Mouse (Mus musculus) midbrain, embryonic 13.5 days (tissue): ENCODE data around the gene Dop1b. TPM values are rescaled to one million over a fixed set of nuclear protein-coding genes. Genes with fewer than 3 reads are reported as not detected.
"Not testable (repeated sequence)": the region's sequence is repeated elsewhere in the genome, so short reads cannot be mapped to it uniquely, and the experiment has no call there.

ENCODE experiments used
- ATAC-seq: fragments of 200-750 bp; cut with Nextera tagmentation; 2 replicates; pipeline ENCODE4 v1.8.0; 2017; ENCODE audit warnings: mild to moderate bottlenecking, moderate TSS enrichment, moderate library complexity
- H3K27ac ChIP-seq: fragments of 300-500 bp; sonication (generic); 2 replicates; pipeline ENCODE4 v1.5.1; 2015; ENCODE audit warnings: inconsistent platforms, mild to moderate bottlenecking, moderate library complexity
- H3K27me3 ChIP-seq: fragments of 300-500 bp; sonication (generic); 2 replicates; pipeline ENCODE4 v1.6.1; 2015; ENCODE audit warnings: mild to moderate bottlenecking, inconsistent platforms
- H3K36me3 ChIP-seq: fragments of 300-500 bp; sonication (generic); 2 replicates; pipeline ENCODE4 v1.6.1; 2015; ENCODE audit warnings: mild to moderate bottlenecking, inconsistent platforms
- H3K4me1 ChIP-seq: fragments of 300-500 bp; sonication (generic); replicated peaks from 2 replicates; pipeline ENCODE4 v1.6.1; 2015; ENCODE audit warnings: inconsistent platforms
- H3K4me2 ChIP-seq: fragments of 300-500 bp; sonication (generic); replicated peaks from 2 replicates; pipeline ENCODE4 v1.6.1; 2015; ENCODE audit warnings: moderate library complexity, mild to moderate bottlenecking, inconsistent platforms
- H3K4me3 ChIP-seq: fragments of 300-500 bp; sonication (generic); replicated peaks from 2 replicates; pipeline ENCODE4 v1.5.1; 2015; ENCODE audit warnings: mild to moderate bottlenecking, inconsistent platforms
- H3K9ac ChIP-seq: fragments of 300-500 bp; sonication (generic); replicated peaks from 2 replicates; pipeline ENCODE4 v1.6.1; 2015; ENCODE audit warnings: mild to moderate bottlenecking, inconsistent platforms
- H3K9me3 ChIP-seq: fragments of 300-500 bp; sonication (generic); 2 replicates; pipeline ENCODE4 v1.6.1; 2016; ENCODE audit warnings: mild to moderate bottlenecking, inconsistent platforms
- WGBS: fragments of 180-500 bp; shearing (Covaris S2); methylation state at CpG from one replicate; pipeline ENCODE4 v1.1.7; 2015; 5-methylcytosine and 5-hydroxymethylcytosine counted together
- polyA plus RNA-seq: library from polyadenylated mRNA; unstranded; fragments of >200 nt; fragmentation: Nextera tagmentation; extraction: Ambion mirVana; gene quantifications from 2 replicates; pipeline ENCODE4 v1.2.1, GENCODE M21; 2015

Gene Dop1b
- polyA plus RNA-seq, 1 experiment from 2014 or later, result 32.4 TPM

- Histone ChIP-seq H3K27ac (no peak overlapping the region), H3K4me3 (no peak overlapping the region), H3K9ac (no peak overlapping the region), H3K4me1 (peaks cover 15% of the 10 kb centered on the region), H3K27me3 (peaks cover 58% of the 10 kb centered on the region), H3K4me2 (0 out of 2 replicates have a peak overlapping the region, but pooled peaks have one; percentile 73), H3K36me3 (no peaks in the 10 kb centered on the region), H3K9me3 (no peaks in the 10 kb centered on the region)
- no peak for ATAC-seq
- 33% methylated on average over 7 of the region's 7 CpGs for WGBS
Measured at GRCm38 (mm10) chr16:93684441-93684840, 27.3 kb upstream of the Dop1b start.

GRCm38 (mm10) chr16:93685783-93686182 lies 25.9 kb upstream of the Dop1b start:
- not testable (repeated sequence) for H3K4me3 ChIP-seq, H3K36me3 ChIP-seq, H3K9ac ChIP-seq, ATAC-seq, H3K27ac ChIP-seq, H3K9me3 ChIP-seq, H3K4me2 ChIP-seq
- WGBS, result 91% methylated on average over 3 of the region's 3 CpGs
- Histone ChIP-seq H3K4me1 (peaks cover 15% of the 10 kb centered on the region), H3K27me3 (peaks cover 52% of the 10 kb centered on the region)

DNA sequence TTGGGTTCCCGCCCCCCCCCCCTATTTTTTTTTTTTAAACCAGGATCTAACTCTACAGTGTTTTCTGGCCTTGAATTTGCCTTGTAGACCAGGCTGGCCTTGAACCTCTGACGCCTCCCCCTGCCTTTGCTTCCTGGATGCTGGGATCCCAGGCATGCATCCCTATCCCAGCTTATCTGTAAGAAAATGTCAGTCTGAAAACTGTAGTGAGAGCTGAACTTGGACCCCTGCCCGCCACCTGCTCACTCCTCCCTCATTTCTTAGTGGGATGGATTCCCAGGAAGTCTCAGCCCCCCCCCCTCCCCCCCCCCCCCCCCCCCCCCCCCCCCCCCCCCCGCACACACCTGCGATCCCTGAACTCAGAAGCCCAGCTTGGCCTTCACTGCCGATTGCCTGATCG lies 25.3 kb upstream of the Dop1b start:
- no peaks in the 10 kb centered on the region for H3K9me3 ChIP-seq
- no peak for ATAC-seq
- H3K9ac ChIP-seq, result no peak overlapping the region
- 90% methylated on average over 5 of the region's 7 CpGs for WGBS
- peaks cover 45% of the 10 kb centered on the region for H3K27me3 ChIP-seq
- H3K36me3 ChIP-seq, result no peaks in the 10 kb centered on the region
- H3K4me2 ChIP-seq, result no peak overlapping the region
- no peak overlapping the region for H3K27ac ChIP-seq
- H3K4me1 ChIP-seq, result peaks cover 15% of the 10 kb centered on the region
- no peak overlapping the region for H3K4me3 ChIP-seq

GRCm38 (mm10) chr16:93686945-93687344 lies 24.8 kb upstream of the Dop1b start:
- Histone ChIP-seq H3K9ac (no peak overlapping the region), H3K4me1 (peaks cover 15% of the 10 kb centered on the region), H3K4me2 (no peak overlapping the region), H3K4me3 (no peak overlapping the region), H3K9me3 (no peaks in the 10 kb centered on the region), H3K36me3 (no peaks in the 10 kb centered on the region), H3K27me3 (peaks cover 40% of the 10 kb centered on the region), H3K27ac (no peak overlapping the region)
- ATAC-seq, result no peak
- 41% methylated on average over 5 of the region's 5 CpGs for WGBS

DNA sequence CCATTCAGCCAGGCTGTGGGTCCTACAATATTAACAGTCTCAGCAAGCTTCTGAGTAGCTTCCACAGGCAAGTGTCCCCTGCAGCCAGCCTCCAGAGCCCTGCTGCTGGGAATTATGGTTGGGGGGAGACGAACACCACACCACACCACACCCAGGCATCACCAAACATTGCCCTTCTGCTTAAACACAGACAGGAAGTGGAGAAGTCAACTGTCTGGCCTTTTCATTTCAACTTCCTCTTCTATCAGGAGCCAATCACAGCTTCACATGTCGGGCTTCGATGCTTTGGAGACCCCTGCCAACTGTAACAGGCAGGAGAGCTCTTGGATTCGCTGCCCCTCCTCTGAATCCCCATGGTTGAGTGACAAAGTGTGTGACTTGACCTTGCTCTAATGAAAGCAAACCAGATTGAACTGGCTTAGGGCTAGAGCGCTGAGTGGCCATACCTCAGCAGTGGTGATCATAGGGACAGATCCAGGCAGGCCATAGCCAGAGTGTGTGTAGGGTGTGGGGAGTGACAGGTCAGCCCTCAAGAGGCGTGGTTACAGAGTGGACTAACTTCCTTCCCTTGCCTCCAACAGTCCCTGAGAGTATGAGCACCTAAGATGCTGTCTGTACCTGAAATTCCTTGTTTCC lies 20.4 kb upstream of the Dop1b start:
- Histone ChIP-seq H3K4me3 (no peak overlapping the region), H3K4me2 (no peak overlapping the region), H3K4me1 (no peaks in the 10 kb centered on the region), H3K36me3 (no peaks in the 10 kb centered on the region), H3K27me3 (no peaks in the 10 kb centered on the region), H3K9me3 (no peaks in the 10 kb centered on the region), H3K9ac (no peak overlapping the region), H3K27ac (no peak overlapping the region)
- 77% methylated on average over 6 of the region's 6 CpGs for WGBS
- no peak for ATAC-seq

- 84% methylated on average over 2 of the region's 2 CpGs for WGBS
- Histone ChIP-seq H3K36me3 (no peaks in the 10 kb centered on the region), H3K9me3 (no peaks in the 10 kb centered on the region), H3K27me3 (no peaks in the 10 kb centered on the region), H3K9ac (no peak overlapping the region), H3K4me2 (no peak overlapping the region), H3K4me3 (no peak overlapping the region), H3K27ac (no peak overlapping the region), H3K4me1 (no peaks in the 10 kb centered on the region)
- ATAC-seq, result no peak
Measured at GRCm38 (mm10) chr16:93692744-93693143, 19.0 kb upstream of the Dop1b start.

- ATAC-seq, result no peak
- 90% methylated on average over 7 of the region's 7 CpGs for WGBS
Measured at GRCm38 (mm10) chr16:93707116-93707515, 4.6 kb upstream of the Dop1b start.

DNA sequence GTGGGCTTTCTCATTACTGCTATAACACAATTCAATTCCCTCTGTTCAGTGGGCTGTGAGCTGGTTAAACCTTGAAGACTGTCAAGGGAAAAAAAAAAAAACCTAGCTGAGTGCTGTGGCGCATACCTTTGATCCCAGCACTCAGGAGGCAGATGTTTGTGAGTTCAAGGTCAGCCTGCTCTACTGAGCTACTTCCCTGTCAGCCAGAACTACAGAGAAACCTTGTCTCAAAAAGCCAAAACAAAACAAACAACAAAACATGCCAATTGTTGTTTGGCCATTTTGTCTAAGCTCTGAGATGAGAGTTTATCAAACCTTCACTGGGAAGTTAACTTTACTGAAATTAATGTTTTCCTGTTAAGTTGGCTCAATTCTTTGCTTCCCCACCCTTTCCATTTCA lies 2.5 kb upstream of the Dop1b start:
- no peak overlapping the region for H3K4me3 ChIP-seq
- no peaks in the 10 kb centered on the region for H3K9me3 ChIP-seq
- peaks cover 23% of the 10 kb centered on the region for H3K27me3 ChIP-seq
- WGBS, result 62% methylated on average over 1 of the region's 1 CpGs
- H3K4me1 ChIP-seq, result peaks cover 14% of the 10 kb centered on the region
- H3K4me2 ChIP-seq, result no peak overlapping the region
- H3K9ac ChIP-seq, result no peak overlapping the region
- no peak overlapping the region for H3K27ac ChIP-seq
- ATAC-seq, result no peak
- no peaks in the 10 kb centered on the region for H3K36me3 ChIP-seq

More at GRCm38 (mm10) chr16:93707116-93707515, 4.6 kb upstream of the Dop1b start:
- H3K27ac ChIP-seq, result no peak overlapping the region
- no peak overlapping the region for H3K4me2 ChIP-seq
- no peaks in the 10 kb centered on the region for H3K36me3 ChIP-seq
- no peaks in the 10 kb centered on the region for H3K4me1 ChIP-seq
- no peaks in the 10 kb centered on the region for H3K9me3 ChIP-seq
- no peak overlapping the region for H3K4me3 ChIP-seq
- peaks cover 21% of the 10 kb centered on the region for H3K27me3 ChIP-seq
- H3K9ac ChIP-seq, result no peak overlapping the region

GRCm38 (mm10) chr16:93710924-93711323 lies 780 bp upstream of the Dop1b start:
- Histone ChIP-seq H3K36me3 (no peaks in the 10 kb centered on the region), H3K4me3 (peak overlapping the region; percentile 67), H3K27ac (peak overlapping the region; percentile 71), H3K27me3 (peaks cover 23% of the 10 kb centered on the region), H3K4me1 (peaks cover 21% of the 10 kb centered on the region), H3K9me3 (no peaks in the 10 kb centered on the region), H3K4me2 (peak overlapping the region; percentile 70), H3K9ac (no peak overlapping the region; the same call in 1 of the 2 replicates)
- ATAC-seq, result peak; percentile 63
- WGBS, result 0% methylated on average over 11 of the region's 11 CpGs

- H3K27ac ChIP-seq, result peak overlapping the region; percentile 74
- no peak for ATAC-seq
- H3K9ac ChIP-seq, result peak overlapping the region; percentile 89
- peak overlapping the region; percentile 67 for H3K4me3 ChIP-seq
- 11% methylated on average over 31 of the region's 31 CpGs for WGBS
- H3K27me3 ChIP-seq, result peaks cover 13% of the 10 kb centered on the region; the same call in 1 of the 2 replicates
- H3K4me2 ChIP-seq, result peak overlapping the region; percentile 70
- H3K36me3 ChIP-seq, result peaks cover 10% of the 10 kb centered on the region
- no peaks in the 10 kb centered on the region for H3K9me3 ChIP-seq
- H3K4me1 ChIP-seq, result peaks cover 26% of the 10 kb centered on the region
Measured at GRCm38 (mm10) chr16:93712189-93712885, 633 bp downstream of the Dop1b start.

DNA sequence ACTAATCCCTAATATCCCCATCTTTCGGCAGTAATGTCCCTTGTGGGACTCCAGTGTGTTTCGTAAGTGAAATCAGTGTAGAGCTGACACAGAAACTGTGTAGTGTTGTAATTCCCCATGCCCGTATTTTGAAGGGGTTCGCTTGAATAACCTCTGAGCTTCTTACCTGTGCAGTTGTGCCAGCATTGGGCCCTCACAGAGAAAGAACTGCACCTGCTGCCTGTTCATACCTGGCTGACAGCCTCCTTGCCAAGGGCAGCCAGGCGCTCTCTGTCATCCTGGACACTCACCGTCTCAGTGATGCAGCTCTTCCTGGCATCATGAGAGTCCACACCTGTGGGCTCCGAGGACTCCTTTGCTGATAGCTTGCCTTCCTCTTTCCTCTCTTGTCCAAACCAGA lies 1.3 kb downstream of the Dop1b start:
- H3K36me3 ChIP-seq, result peaks cover 13% of the 10 kb centered on the region
- H3K4me1 ChIP-seq, result peaks cover 29% of the 10 kb centered on the region
- peak overlapping the region; percentile 89 for H3K9ac ChIP-seq
- peak overlapping the region; percentile 70 for H3K4me2 ChIP-seq
- WGBS, result 75% methylated on average over 7 of the region's 7 CpGs
- H3K9me3 ChIP-seq, result no peaks in the 10 kb centered on the region
- peak overlapping the region; percentile 67 for H3K4me3 ChIP-seq
- ATAC-seq, result no peak
- H3K27ac ChIP-seq, result no peak overlapping the region
- peaks cover 9% of the 10 kb centered on the region; the same call in 1 of the 2 replicates for H3K27me3 ChIP-seq

GRCm38 (mm10) chr16:93714426-93714825 lies 2.7 kb downstream of the Dop1b start:
- Histone ChIP-seq H3K36me3 (peaks cover 16% of the 10 kb centered on the region), H3K4me3 (no peak overlapping the region), H3K27me3 (0 out of 2 replicates have a peak, but pooled peaks cover 3% of the 10 kb centered on the region), H3K27ac (no peak overlapping the region), H3K4me2 (no peak overlapping the region), H3K9me3 (no peaks in the 10 kb centered on the region), H3K4me1 (peaks cover 29% of the 10 kb centered on the region), H3K9ac (no peak overlapping the region)
- WGBS, result 27% methylated on average over 5 of the region's 5 CpGs
- ATAC-seq, result no peak
